Mouse (Mus musculus): ENCODE measurements at regions not wholly inside any gene's neighbourhood (a gene's known extent, or its start where the extent isn't known, plus 50 kb on each side); places are given as distances from the start of the nearest gene placed in this dataset.

- H3K9me3 ChIP-seq (replicated peaks; ENCODE audit: insufficient read depth, low read length) = no peaks in the 10 kb centered on the region
- H3K9ac ChIP-seq (ENCODE audit: control insufficient read depth, low read depth, low read length, poor library complexity, severe bottlenecking) = no peak overlapping the region
- H3K79me2 ChIP-seq (ENCODE audit: control insufficient read depth, insufficient read depth, low read length, poor library complexity) = no peaks in the 10 kb centered on the region
- DNase-seq (ENCODE audit: low read depth, low spot score) = no peak
- H3K4me3 ChIP-seq (ENCODE audit: control insufficient read depth in 1 of 2, insufficient read depth in 1 of 2, low read depth in 2 of 2, low read length in 2 of 2) = no peak overlapping the region
- no peak overlapping the region for H3K27ac ChIP-seq (ENCODE audit: control insufficient read depth, low read depth, low read length)
- H3K4me1 ChIP-seq (ENCODE audit: control insufficient read depth in 1 of 2, insufficient read depth in 2 of 2, low read length in 2 of 2) = no peaks in the 10 kb centered on the region
- H3K27me3 ChIP-seq (ENCODE audit: control insufficient read depth in 1 of 2, insufficient read depth in 2 of 2, low read length in 2 of 2) = no peaks in the 10 kb centered on the region
- no peaks in the 10 kb centered on the region for H3K36me3 ChIP-seq (ENCODE audit: control insufficient read depth in 1 of 2, insufficient read depth in 2 of 2, low read length in 2 of 2)
- TF ChIP-seq MAX (IDR thresholded peaks at IDR 0.05; ENCODE audit: low read length) = no peak
- TF ChIP-seq RCOR1 (IDR thresholded peaks at IDR 0.05; ENCODE audit: low read depth, low read length) = no peak
- TF ChIP-seq ELF1 (IDR thresholded peaks at IDR 0.05; ENCODE audit: low read depth, low read length) = no peak
- TF ChIP-seq POLR2AphosphoS2 (IDR thresholded peaks at IDR 0.05; ENCODE audit: low read length) = no peak
- no peak for TF ChIP-seq SMC3 (IDR thresholded peaks at IDR 0.05; ENCODE audit: low read depth, low read length)
- TF ChIP-seq RAD21 (IDR thresholded peaks at IDR 0.05; ENCODE audit: low read depth, low read length) = no peak
- TF ChIP-seq MYB (IDR thresholded peaks at IDR 0.05; ENCODE audit: low read depth, low read length) = no peak
- no peak for TF ChIP-seq MAZ (IDR thresholded peaks at IDR 0.05; ENCODE audit: low read depth, low read length)
- no peak for TF ChIP-seq GABPA (IDR thresholded peaks at IDR 0.05; ENCODE audit: low read depth, low read length)
- TF ChIP-seq HCFC1 (IDR thresholded peaks at IDR 0.05; ENCODE audit: low read depth, low read length) = no peak
- TF ChIP-seq NRF1 (IDR thresholded peaks at IDR 0.05; ENCODE audit: insufficient read depth, low read depth, low read length, poor library complexity, severe bottlenecking) = no peak
- no peak for TF ChIP-seq UBTF (IDR thresholded peaks at IDR 0.05; ENCODE audit: borderline replicate concordance, insufficient read depth, low read depth, low read length)
- no peak for TF ChIP-seq SIN3A (IDR thresholded peaks at IDR 0.05; ENCODE audit: low read length)
- no peak for TF ChIP-seq USF2 (IDR thresholded peaks at IDR 0.05; ENCODE audit: borderline replicate concordance in 1 of 2, insufficient read depth in 1 of 2, low read depth in 1 of 2, low read length in 2 of 2)
- no peak for TF ChIP-seq ZMIZ1 (IDR thresholded peaks at IDR 0.05; ENCODE audit: low read depth, low read length)
- TF ChIP-seq TAL1 (IDR thresholded peaks at IDR 0.05; ENCODE audit: low read length) = no peak
Observed at GRCm38 (mm10) chr10:125866346-125866745, 99.6 kb upstream of the Lrig3 start.

DNA sequence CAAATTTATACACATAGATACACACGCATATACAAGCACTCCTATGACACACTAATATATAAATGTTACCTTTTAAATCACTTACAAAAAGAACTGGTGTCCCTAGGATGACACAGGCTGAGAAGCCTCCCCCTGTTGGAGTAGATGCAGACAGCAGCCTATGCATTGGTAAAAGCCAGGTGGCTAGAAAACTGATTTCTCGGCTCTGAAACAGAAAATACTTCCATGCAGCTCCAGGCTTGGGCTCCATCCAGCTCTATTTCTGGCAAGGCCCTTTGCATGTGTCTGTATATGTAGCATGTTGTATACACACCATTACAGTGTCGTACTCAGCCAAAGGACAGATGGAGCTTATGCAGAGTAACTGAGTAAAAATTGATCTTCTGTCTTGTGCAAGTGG is 81.4 kb upstream of the Lrig3 start:
- no peak overlapping the region for H3K9ac ChIP-seq (ENCODE audit: control insufficient read depth, low read depth, low read length, poor library complexity, severe bottlenecking)
- no peak overlapping the region for H3K27ac ChIP-seq (ENCODE audit: control insufficient read depth, low read depth, low read length)
- no peak for DNase-seq (ENCODE audit: low read depth, low spot score)
- no peaks in the 10 kb centered on the region for H3K79me2 ChIP-seq (ENCODE audit: control insufficient read depth, insufficient read depth, low read length, poor library complexity)
- H3K4me3 ChIP-seq (ENCODE audit: control insufficient read depth in 1 of 2, insufficient read depth in 1 of 2, low read depth in 2 of 2, low read length in 2 of 2) = no peak overlapping the region
- H3K9me3 ChIP-seq (replicated peaks; ENCODE audit: insufficient read depth, low read length) = no peaks in the 10 kb centered on the region
- no peaks in the 10 kb centered on the region for H3K27me3 ChIP-seq (ENCODE audit: control insufficient read depth in 1 of 2, insufficient read depth in 2 of 2, low read length in 2 of 2)
- H3K36me3 ChIP-seq (ENCODE audit: control insufficient read depth in 1 of 2, insufficient read depth in 2 of 2, low read length in 2 of 2) = no peaks in the 10 kb centered on the region
- TF ChIP-seq MAX (IDR thresholded peaks at IDR 0.05; ENCODE audit: low read length) (no peak), ETS1 (IDR thresholded peaks at IDR 0.05; ENCODE audit: low read depth, low read length) (no peak), SMC3 (IDR thresholded peaks at IDR 0.05; ENCODE audit: low read depth, low read length) (no peak), POLR2AphosphoS5 (IDR thresholded peaks at IDR 0.05; ENCODE audit: borderline replicate concordance, low read depth, low read length) (no peak), EP300 (IDR thresholded peaks at IDR 0.05; ENCODE audit: low read depth in 1 of 2, low read length in 2 of 2) (no peak), MAZ (IDR thresholded peaks at IDR 0.05; ENCODE audit: low read depth, low read length) (no peak), CHD1 (IDR thresholded peaks at IDR 0.05; ENCODE audit: low read depth, low read length) (no peak), NRF1 (IDR thresholded peaks at IDR 0.05; ENCODE audit: insufficient read depth, low read depth, low read length, poor library complexity, severe bottlenecking) (no peak), POLR2AphosphoS2 (IDR thresholded peaks at IDR 0.05; ENCODE audit: low read length) (no peak), USF2 (IDR thresholded peaks at IDR 0.05; ENCODE audit: borderline replicate concordance in 1 of 2, insufficient read depth in 1 of 2, low read depth in 1 of 2, low read length in 2 of 2) (no peak), NELFE (IDR thresholded peaks at IDR 0.05; ENCODE audit: low read depth, low read length) (no peak), RCOR1 (IDR thresholded peaks at IDR 0.05; ENCODE audit: low read depth, low read length) (no peak)
- H3K4me1 ChIP-seq (ENCODE audit: control insufficient read depth in 1 of 2, insufficient read depth in 2 of 2, low read length in 2 of 2) = no peaks in the 10 kb centered on the region
